Mouse (Mus musculus): ENCODE measurements around the gene Sult4a1.
A peak's percentile ranks its signal among the peaks of the same experiment; 100 is the strongest.

Sult4a1 gene

GRCm38 (mm10) chr15:84105105-84105923 lies at the start of gene Sult4a1:
Gene Sult4a1 (minus strand): TSS chr15:84105754.
- peak; percentile 45 to 66 for DNase-seq (ENCODE audit: low spot score in 2 of 2)

- DNase-seq (ENCODE audit: low spot score in 2 of 2): no peak
Observed at GRCm38 (mm10) chr15:84140929-84141328, 35.4 kb upstream of the Sult4a1 start.

GRCm38 (mm10) chr15:84140109-84140508 lies 34.6 kb upstream of the Sult4a1 start:
- no peak for DNase-seq (ENCODE audit: low spot score in 2 of 2)

GRCm38 (mm10) chr15:84139592-84140005 lies 34.0 kb upstream of the Sult4a1 start:
- no peak for DNase-seq (ENCODE audit: low spot score in 2 of 2)

- no peak for DNase-seq (ENCODE audit: low spot score in 2 of 2)
Observed at GRCm38 (mm10) chr15:84136473-84137415, 31.2 kb upstream of the Sult4a1 start.

- no peak for DNase-seq (ENCODE audit: low spot score in 2 of 2)
Observed at GRCm38 (mm10) chr15:84135472-84135871, 29.9 kb upstream of the Sult4a1 start.

- DNase-seq (ENCODE audit: low spot score in 2 of 2): no peak
Observed at GRCm38 (mm10) chr15:84133440-84133839, 27.9 kb upstream of the Sult4a1 start.

GRCm38 (mm10) chr15:84131971-84132370 lies 26.4 kb upstream of the Sult4a1 start:
- no peak for DNase-seq (ENCODE audit: low spot score in 2 of 2)

- no peak for DNase-seq (ENCODE audit: low spot score in 2 of 2)
Observed at GRCm38 (mm10) chr15:84131096-84131786, 25.7 kb upstream of the Sult4a1 start.

GRCm38 (mm10) chr15:84126871-84127270 lies 21.3 kb upstream of the Sult4a1 start:
- no peak for DNase-seq (ENCODE audit: low spot score in 2 of 2)

- DNase-seq (ENCODE audit: low spot score in 2 of 2): no peak
Observed at GRCm38 (mm10) chr15:84126447-84126846, 20.9 kb upstream of the Sult4a1 start.

GRCm38 (mm10) chr15:84124086-84124485 lies 18.5 kb upstream of the Sult4a1 start:
- DNase-seq (ENCODE audit: low spot score in 2 of 2): no peak

GRCm38 (mm10) chr15:84123075-84123474 lies 17.5 kb upstream of the Sult4a1 start, which contains the start of gene Pnpla5:
Gene Pnpla5 (minus strand): TSS chr15:84123175.
- no peak for DNase-seq (ENCODE audit: low spot score in 2 of 2)

GRCm38 (mm10) chr15:84121036-84121435 lies 15.5 kb upstream of the Sult4a1 start:
- DNase-seq (ENCODE audit: low spot score in 2 of 2): no peak

- no peak for DNase-seq (ENCODE audit: low spot score in 2 of 2)
Observed at GRCm38 (mm10) chr15:84120612-84121011, 15.1 kb upstream of the Sult4a1 start.

GRCm38 (mm10) chr15:84116466-84116865 lies 10.9 kb upstream of the Sult4a1 start:
- no peak for DNase-seq (ENCODE audit: low spot score in 2 of 2)

GRCm38 (mm10) chr15:84115727-84116126 lies 10.2 kb upstream of the Sult4a1 start:
- DNase-seq (ENCODE audit: low spot score in 2 of 2): no peak

- no peak for DNase-seq (ENCODE audit: low spot score in 2 of 2)
Observed at GRCm38 (mm10) chr15:84113873-84114272, 8.3 kb upstream of the Sult4a1 start.

GRCm38 (mm10) chr15:84108899-84109298 lies 3.3 kb upstream of the Sult4a1 start:
- no peak for DNase-seq (ENCODE audit: low spot score in 2 of 2)

GRCm38 (mm10) chr15:84105924-84106500 lies 458 bp upstream of the Sult4a1 start:
- DNase-seq (ENCODE audit: low spot score in 2 of 2): no peak

- DNase-seq (ENCODE audit: low spot score in 2 of 2): no peak
Observed at GRCm38 (mm10) chr15:84104626-84105025, 928 bp downstream of the Sult4a1 start.

Measured in frontal cortex, postnatal 25 days (tissue).